Comparison of ENCODE assay signal across 12 mouse cellular contexts in genomic region chr17:47689894-47690293, GRCm38 (mm10). TPM values are rescaled to one million over a fixed set of nuclear protein-coding genes. Genes with fewer than 3 reads are reported as not detected.
DNase-seq lines count a peak whose midpoint lies in the region; ATAC-seq and TF ChIP-seq lines count a peak whose summit lies in the region.
"Had no signal": no experiment of that assay in that cellular context is flagged by ENCODE, and none has a peak within 500 bp of the region (broad histone marks: within the 10 kb centered on the region; RNA-seq: fewer than 3 reads in every experiment).

No protein-coding gene starts in this region.

- 77% methylated on average over 8 of the region's 8 CpGs for WGBS in kidney, embryonic 15.5 days
- 79% methylated on average over 8 of the region's 8 CpGs for WGBS in embryonic facial prominence, embryonic 15.5 days
- WGBS in forebrain, postnatal 0 days = 88% methylated on average over 8 of the region's 8 CpGs
- WGBS in midbrain, embryonic 13.5 days = 86% methylated on average over 6 of the region's 8 CpGs

- peaks cover 10% of the 10 kb centered on the region; the same call in 1 of the 2 replicates for H3K27me3 ChIP-seq in kidney, embryonic 15.5 days
- no peaks in the 10 kb centered on the region for H3K27me3 ChIP-seq in embryonic facial prominence, embryonic 15.5 days
- no peaks in the 10 kb centered on the region for H3K27me3 ChIP-seq in forebrain, postnatal 0 days (ENCODE audit: insufficient read depth, low read length)
- peaks cover 8% of the 10 kb centered on the region for H3K27me3 ChIP-seq in midbrain, embryonic 13.5 days

- H3K36me3 ChIP-seq in kidney, embryonic 15.5 days = peaks cover 12% of the 10 kb centered on the region
- H3K36me3 ChIP-seq in embryonic facial prominence, embryonic 15.5 days = peaks cover 13% of the 10 kb centered on the region
- H3K36me3 ChIP-seq in forebrain, postnatal 0 days (ENCODE audit: insufficient read depth) = peaks cover 4% of the 10 kb centered on the region; the same call in 1 of the 2 replicates
- H3K36me3 ChIP-seq in midbrain, embryonic 13.5 days = peaks cover 5% of the 10 kb centered on the region; the same call in 1 of the 2 replicates

- H3K4me2 ChIP-seq in kidney, embryonic 15.5 days = peak overlapping the region; percentile 97; the same call in 1 of the 2 replicates
- H3K4me2 ChIP-seq in embryonic facial prominence, embryonic 15.5 days (replicated peaks) = 0 out of 2 replicates have a peak overlapping the region, but pooled peaks have one; percentile 94
- peak overlapping the region; percentile 91 for H3K4me2 ChIP-seq in forebrain, postnatal 0 days (ENCODE audit: low read depth)
- H3K4me2 ChIP-seq in midbrain, embryonic 13.5 days (replicated peaks) = peak overlapping the region; percentile 95

- H3K27ac ChIP-seq in kidney, embryonic 15.5 days = no peak overlapping the region
- H3K27ac ChIP-seq in embryonic facial prominence, embryonic 15.5 days (replicated peaks) = no peak overlapping the region
- no peak overlapping the region for H3K27ac ChIP-seq in forebrain, postnatal 0 days (ENCODE audit: low read depth, low read length)
- H3K27ac ChIP-seq in midbrain, embryonic 13.5 days = no peak overlapping the region

- peak overlapping the region; percentile 87 for H3K4me3 ChIP-seq in kidney, embryonic 15.5 days (replicated peaks)
- peak overlapping the region; percentile 88; the same call in 1 of the 2 replicates for H3K4me3 ChIP-seq in embryonic facial prominence, embryonic 15.5 days (replicated peaks)
- peak overlapping the region; percentile 63; the same call in 1 of the 2 replicates for H3K4me3 ChIP-seq in forebrain, postnatal 0 days (ENCODE audit: low read depth, low read length)
- peak overlapping the region; percentile 84 for H3K4me3 ChIP-seq in midbrain, embryonic 13.5 days (replicated peaks)

- DNase-seq in kidney, postnatal 10 days = no peak
- DNase-seq in forebrain, postnatal 0 days = no peak
- no peak for DNase-seq in right cerebral cortex, postnatal 36 days (ENCODE audit: low spot score in 2 of 2)
- no peak for DNase-seq in spleen, postnatal 10 days (ENCODE audit: low spot score in 2 of 2)
- no peak for DNase-seq in embryo, embryonic 10 days (ENCODE audit: low spot score)
- DNase-seq: adrenal gland, adult 2 months; kidney, adult 18-20 months had no signal

- no peak for ATAC-seq in kidney, embryonic 15.5 days (replicated peaks; ENCODE audit: low FRiP score)
- no peak for ATAC-seq in embryonic facial prominence, embryonic 15.5 days (ENCODE audit: insufficient number of reproducible peaks, low FRiP score, low TSS enrichment, low read depth)
- ATAC-seq in forebrain, postnatal 0 days = no peak
- ATAC-seq in midbrain, embryonic 13.5 days = no peak

- H3K9ac ChIP-seq in kidney, embryonic 15.5 days = no peak overlapping the region
- no peak overlapping the region for H3K9ac ChIP-seq in embryonic facial prominence, embryonic 15.5 days
- H3K9ac ChIP-seq in forebrain, postnatal 0 days = no peak overlapping the region; the same call in 1 of the 2 replicates
- H3K9ac ChIP-seq in midbrain, embryonic 13.5 days (replicated peaks) = 0 out of 2 replicates have a peak overlapping the region, but pooled peaks have one; percentile 11

- no peak for TF ChIP-seq CTCF in forebrain, postnatal 0 days (IDR thresholded peaks at IDR 0.05; ENCODE audit: low read depth)

- H3K9me3 ChIP-seq in kidney, embryonic 15.5 days (replicated peaks) = no peaks in the 10 kb centered on the region
- no peaks in the 10 kb centered on the region for H3K9me3 ChIP-seq in embryonic facial prominence, embryonic 15.5 days (replicated peaks)
- H3K9me3 ChIP-seq in forebrain, postnatal 0 days (ENCODE audit: low read length) = no peaks in the 10 kb centered on the region
- H3K9me3 ChIP-seq in midbrain, embryonic 13.5 days = no peaks in the 10 kb centered on the region

- peaks cover 42% of the 10 kb centered on the region for H3K4me1 ChIP-seq in kidney, embryonic 15.5 days
- H3K4me1 ChIP-seq in embryonic facial prominence, embryonic 15.5 days = peaks cover 35% of the 10 kb centered on the region
- 0 out of 2 replicates have a peak, but pooled peaks cover 13% of the 10 kb centered on the region for H3K4me1 ChIP-seq in forebrain, postnatal 0 days (ENCODE audit: insufficient read depth)
- peaks cover 30% of the 10 kb centered on the region for H3K4me1 ChIP-seq in midbrain, embryonic 13.5 days (replicated peaks)

RNA-seq across cellular contexts. Expression of gene Frs3, which starts 1.1 kb away (rescaled TPM):
- 5.5 and 6.7 TPM in 2 replicates for polyA plus RNA-seq in kidney, embryonic 15.5 days (2015; fragmentation: Nextera tagmentation; extraction: Ambion mirVana)
- 5.5 and 7.1 TPM in 2 replicates for polyA plus RNA-seq in embryonic facial prominence, embryonic 15.5 days (2015; fragmentation: Nextera tagmentation; extraction: Ambion mirVana)
- total RNA-seq in forebrain, postnatal 0 days (2014; rRNA removed) = 68.0 and 79.6 TPM in 2 replicates
- polyA plus RNA-seq in forebrain, postnatal 0 days (2015; fragmentation: Nextera tagmentation; extraction: Ambion mirVana) = 33.6 and 43.6 TPM in 2 replicates
- 26.9 and 28.0 TPM in 2 replicates for polyA plus RNA-seq in midbrain, embryonic 13.5 days (2015; fragmentation: Nextera tagmentation; extraction: Ambion mirVana)

RNA-seq across cellular contexts. Expression of gene Tomm6, which starts 1.7 kb away (rescaled TPM):
- polyA plus RNA-seq in kidney, embryonic 15.5 days (2015; fragmentation: Nextera tagmentation; extraction: Ambion mirVana) = 381 and 386 TPM in 2 replicates
- 386 TPM in 2 replicates for polyA plus RNA-seq in embryonic facial prominence, embryonic 15.5 days (2015; fragmentation: Nextera tagmentation; extraction: Ambion mirVana)
- 67.0 and 73.9 TPM in 2 replicates for total RNA-seq in forebrain, postnatal 0 days (2014; rRNA removed)
- 329 and 353 TPM in 2 replicates for polyA plus RNA-seq in forebrain, postnatal 0 days (2015; fragmentation: Nextera tagmentation; extraction: Ambion mirVana)
- 285 and 287 TPM in 2 replicates for polyA plus RNA-seq in midbrain, embryonic 13.5 days (2015; fragmentation: Nextera tagmentation; extraction: Ambion mirVana)

RNA-seq across cellular contexts. Expression of gene Gm21981, which starts 4.4 kb away (rescaled TPM):
- polyA plus RNA-seq in kidney, embryonic 15.5 days (2015; fragmentation: Nextera tagmentation; extraction: Ambion mirVana) = 0.17 and 0.24 TPM in 2 replicates
- 0.12 and 0.24 TPM in 2 replicates for polyA plus RNA-seq in embryonic facial prominence, embryonic 15.5 days (2015; fragmentation: Nextera tagmentation; extraction: Ambion mirVana)
- 4.9 and 5.2 TPM in 2 replicates for total RNA-seq in forebrain, postnatal 0 days (2014; rRNA removed)
- 0.76 and 0.97 TPM in 2 replicates for polyA plus RNA-seq in forebrain, postnatal 0 days (2015; fragmentation: Nextera tagmentation; extraction: Ambion mirVana)
- 0.62 and 0.66 TPM in 2 replicates for polyA plus RNA-seq in midbrain, embryonic 13.5 days (2015; fragmentation: Nextera tagmentation; extraction: Ambion mirVana)

RNA-seq across cellular contexts. Expression of gene Prickle4, which starts 4.6 kb away (rescaled TPM):
- 0.51 and 0.99 TPM in 2 replicates for polyA plus RNA-seq in kidney, embryonic 15.5 days (2015; fragmentation: Nextera tagmentation; extraction: Ambion mirVana)
- 0.71 and 1.3 TPM in 2 replicates for polyA plus RNA-seq in embryonic facial prominence, embryonic 15.5 days (2015; fragmentation: Nextera tagmentation; extraction: Ambion mirVana)
- total RNA-seq in forebrain, postnatal 0 days (2014; rRNA removed) = 1.8 TPM in 1 of 2 replicates, not detected in the other
- 0.45 and 0.60 TPM in 2 replicates for polyA plus RNA-seq in forebrain, postnatal 0 days (2015; fragmentation: Nextera tagmentation; extraction: Ambion mirVana)
- 1.0 TPM in 2 replicates for polyA plus RNA-seq in midbrain, embryonic 13.5 days (2015; fragmentation: Nextera tagmentation; extraction: Ambion mirVana)

RNA-seq across cellular contexts. Expression of gene Pgc, which starts 36.7 kb away (rescaled TPM):
- polyA plus RNA-seq in kidney, embryonic 15.5 days (2015; fragmentation: Nextera tagmentation; extraction: Ambion mirVana) = 0.14 TPM in 1 of 2 replicates, not detected in the other
- polyA plus RNA-seq in embryonic facial prominence, embryonic 15.5 days (2015; fragmentation: Nextera tagmentation; extraction: Ambion mirVana) = 0.12 and 0.16 TPM in 2 replicates
- not detected in 2 replicates for total RNA-seq in forebrain, postnatal 0 days (2014; rRNA removed)
- polyA plus RNA-seq in forebrain, postnatal 0 days (2015; fragmentation: Nextera tagmentation; extraction: Ambion mirVana) = not detected in 2 replicates
- polyA plus RNA-seq in midbrain, embryonic 13.5 days (2015; fragmentation: Nextera tagmentation; extraction: Ambion mirVana) = not detected in 2 replicates
- total RNA-seq: adrenal gland, adult 2 months; gastrocnemius, adult 18-20 months; liver, adult 2 months had no signal
